Mouse (Mus musculus) CH12.LX (cell line): ENCODE results near the gene Arid5a. TPM values are rescaled to one million over a fixed set of nuclear protein-coding genes. Genes with fewer than 3 reads are reported as not detected.

Source experiments
- DNase-seq: peaks from one replicate; pipeline ENCODE4 v3.0.0-alpha.2; 2013; ENCODE audit errors: extremely low read depth
- H3K27ac ChIP-seq: 2 replicates; pipeline ENCODE4 v1.5.1; 2012; ENCODE audit warnings: low read depth, mild to moderate bottlenecking, control low read depth, moderate library complexity; ENCODE audit not compliant: insufficient read depth
- H3K27me3 ChIP-seq: replicated peaks from 2 replicates; pipeline ENCODE3; 2012; ENCODE audit warnings: inconsistent platforms
- H3K36me3 ChIP-seq, 2 experiments: replicated peaks in 1 of 2; 2 replicates each; pipeline versions ENCODE3 to v1.6.1; 2012; ENCODE audit warnings: inconsistent platforms in 1 of 2, low read length in 1 of 2, mild to moderate bottlenecking in 1 of 2, mixed read lengths in 1 of 2, moderate library complexity in 1 of 2; ENCODE audit not compliant: control insufficient read depth in 1 of 2, insufficient read depth in 1 of 2
- H3K4me1 ChIP-seq, 2 experiments: 2 replicates each; pipeline ENCODE4 v1.6.1; 2012; ENCODE audit warnings: inconsistent platforms in 1 of 2, moderate library complexity in 1 of 2; ENCODE audit not compliant: insufficient read depth in 2 of 2, control insufficient read depth in 1 of 2
- H3K4me2 ChIP-seq: 2 replicates; pipeline ENCODE4 v1.6.1; 2012; ENCODE audit warnings: low read depth, mild to moderate bottlenecking, control low read depth; ENCODE audit not compliant: poor library complexity, insufficient read depth, severe bottlenecking
- H3K4me3 ChIP-seq, 3 experiments: fragments of 150-350 bp in 1 of 3; sonication (generic) in 1 of 3; replicated peaks in 1 of 3; 2 replicates each; pipeline versions ENCODE3 to v1.5.1; 2011 to 2012; ENCODE audit warnings: low read depth in 2 of 3, low read length in 2 of 3, mild to moderate bottlenecking in 2 of 3, moderate library complexity in 2 of 3, control low read depth in 1 of 3, improper control_type of control experiment in 1 of 3, inconsistent platforms in 1 of 3, mixed read lengths in 1 of 3; ENCODE audit not compliant: poor library complexity in 1 of 3
- H3K79me2 ChIP-seq: replicated peaks from 2 replicates; pipeline ENCODE4 v1.6.1; 2012; ENCODE audit warnings: mild to moderate bottlenecking, moderate library complexity; ENCODE audit not compliant: control insufficient read depth, poor library complexity, insufficient read depth, severe bottlenecking; ENCODE audit errors: extremely low read depth
- H3K9ac ChIP-seq: 2 replicates; pipeline ENCODE4 v1.6.1; 2012; ENCODE audit warnings: low read depth, mild to moderate bottlenecking, control low read depth, moderate library complexity; ENCODE audit not compliant: insufficient read depth
- H3K9me3 ChIP-seq: replicated peaks from 2 replicates; pipeline ENCODE3; 2012; ENCODE audit warnings: low read length, inconsistent platforms, mixed read lengths
- CHD1 ChIP-seq: IDR thresholded peaks from 2 replicates; pipeline ENCODE4 v1.6.1; 2012; ENCODE audit warnings: low read depth, low read length, improper control_type of control experiment, inconsistent platforms
- CTCF ChIP-seq, 2 experiments: IDR thresholded peaks in 1 of 2; conservative IDR thresholded peaks in 1 of 2; 2 replicates each; pipeline ENCODE4 v1.5.1; 2011 to 2012; ENCODE audit warnings: low read depth in 2 of 2, low read length in 2 of 2, improper control_type of control experiment in 1 of 2, inconsistent platforms in 1 of 2, mild to moderate bottlenecking in 1 of 2, moderate library complexity in 1 of 2
- E2F4 ChIP-seq: IDR thresholded peaks from 2 replicates; pipeline ENCODE4 v1.6.1; 2011; ENCODE audit warnings: low read depth, low read length, improper control_type of control experiment; ENCODE audit not compliant: insufficient replicate concordance
- ELF1 ChIP-seq: IDR thresholded peaks from 2 replicates; pipeline ENCODE4 v1.6.1; 2014; ENCODE audit warnings: low read depth, mild to moderate bottlenecking, inconsistent platforms, low read length, improper control_type of control experiment
- ETS1 ChIP-seq: conservative IDR thresholded peaks from 2 replicates; pipeline ENCODE4 v1.6.1; 2012; ENCODE audit warnings: low read depth, mild to moderate bottlenecking, inconsistent platforms, low read length, improper control_type of control experiment, moderate library complexity
- GABPA ChIP-seq: IDR thresholded peaks from 2 replicates; pipeline ENCODE4 v1.6.1; 2012; ENCODE audit warnings: low read depth, low read length, improper control_type of control experiment, inconsistent platforms; ENCODE audit not compliant: insufficient replicate concordance
- HCFC1 ChIP-seq: IDR thresholded peaks from 2 replicates; pipeline ENCODE4 v1.6.1; 2012; ENCODE audit warnings: low read depth, mild to moderate bottlenecking, inconsistent platforms, low read length, improper control_type of control experiment
- IRF4 ChIP-seq: IDR thresholded peaks from 2 replicates; pipeline ENCODE4 v1.6.1; 2014; ENCODE audit warnings: low read depth, mild to moderate bottlenecking, inconsistent platforms, low read length, improper control_type of control experiment
- JUND ChIP-seq: conservative IDR thresholded peaks from 2 replicates; pipeline ENCODE4 v1.6.1; 2011; ENCODE audit warnings: low read depth, low read length, improper control_type of control experiment
- MAFK ChIP-seq: IDR thresholded peaks from 2 replicates; pipeline ENCODE4 v1.6.1; 2011; ENCODE audit warnings: low read length, improper control_type of control experiment; ENCODE audit not compliant: insufficient replicate concordance
- MAX ChIP-seq: IDR thresholded peaks from 2 replicates; pipeline ENCODE4 v1.6.1; 2011; ENCODE audit warnings: low read length, improper control_type of control experiment
- MEF2A ChIP-seq: IDR thresholded peaks from 2 replicates; pipeline ENCODE4 v1.6.1; 2014; ENCODE audit warnings: low read depth, mild to moderate bottlenecking, inconsistent platforms, low read length, improper control_type of control experiment, borderline replicate concordance
- MYC ChIP-seq: IDR thresholded peaks from 2 replicates; pipeline ENCODE4 v1.6.1; 2011; ENCODE audit warnings: low read depth, mild to moderate bottlenecking, improper control_type of control experiment, low read length
- NELFE ChIP-seq: IDR thresholded peaks from 2 replicates; pipeline ENCODE4 v1.6.1; 2011; ENCODE audit warnings: low read depth, low read length, improper control_type of control experiment
- RCOR1 ChIP-seq: conservative IDR thresholded peaks from 2 replicates; pipeline ENCODE4 v1.6.1; 2012; ENCODE audit warnings: low read depth, mild to moderate bottlenecking, inconsistent platforms, low read length, improper control_type of control experiment
- SIN3A ChIP-seq: IDR thresholded peaks from 2 replicates; pipeline ENCODE4 v1.6.1; 2012; ENCODE audit warnings: low read length, improper control_type of control experiment, inconsistent platforms
- SMC3 ChIP-seq: IDR thresholded peaks from 2 replicates; pipeline ENCODE4 v1.6.1; 2011; ENCODE audit warnings: low read depth, low read length, improper control_type of control experiment
- UBTF ChIP-seq: IDR thresholded peaks from 2 replicates; pipeline ENCODE4 v1.6.1; 2012; ENCODE audit warnings: low read depth, mild to moderate bottlenecking, inconsistent platforms, low read length, improper control_type of control experiment, moderate library complexity
- ZC3H11A ChIP-seq: IDR thresholded peaks from 2 replicates; pipeline ENCODE4 v1.6.1; 2012; ENCODE audit warnings: low read depth, mild to moderate bottlenecking, inconsistent platforms, low read length, improper control_type of control experiment
- ZNF384 ChIP-seq: IDR thresholded peaks from 2 replicates; pipeline ENCODE4 v1.6.1; 2012; ENCODE audit warnings: low read depth, low read length, improper control_type of control experiment, inconsistent platforms
- dilution Hi-C: fragments of 300-500 bp; cut with MboI; formaldehyde crosslinking; loops from 2 replicates; pipeline ENCODE4 v1.14.3; 2020; ENCODE audit warnings: low sequenced_read_pairs; ENCODE audit not compliant: extremely low pct_unique_long_range_greater_than_20kb, extremely low pct_ligation_motif_present
- in situ Hi-C: fragments of 300-500 bp; cut with MboI; formaldehyde crosslinking; loops from 3 replicates; pipeline ENCODE4 v1.14.3; 2019; ENCODE audit warnings: low sequenced_read_pairs, low pct_ligation_motif_present, low pct_unique_long_range_greater_than_20kb, mixed read lengths
- polyA plus RNA-seq: library from polyadenylated mRNA; unstranded; fragments of >175 nt; gene quantifications from 2 replicates; pipeline ENCODE4 v1.2.1, GENCODE M21; 2012; ENCODE audit warnings: low read depth; ENCODE audit not compliant: insufficient read length
- total RNA-seq, 2 experiments: library from RNA; depleted of rRNA; stranded (reverse); fragments of 300-350 nt in 1 of 2; fragments of >200 nt in 1 of 2; gene quantifications; 2 replicates each; pipeline ENCODE4 v1.2.3; 2012 to 2014

Gene Arid5a
- total and polyA plus RNA-seq, 3 experiments = 13.2 to 19.6 (median 17.0) TPM

- Histone ChIP-seq H3K9ac (no peak overlapping the region), H3K4me2 (no peak overlapping the region), H3K9me3 (no peaks in the 10 kb centered on the region), H3K79me2 (no peaks in the 10 kb centered on the region), H3K4me1 (no peaks in the 10 kb centered on the region), H3K27ac (no peak overlapping the region), H3K4me3 (no peak overlapping the region), H3K36me3 (peaks cover 31 to 65% of the 10 kb centered on the region in 2 experiments), H3K27me3 (no peaks in the 10 kb centered on the region)
- no peak for DNase-seq
- dilution Hi-C loops (no loop called here), in situ Hi-C loops (no loop called here)
- TF ChIP-seq MEF2A (no peak), MYC (no peak), ZNF384 (no peak), JUND (no peak)
Measured at GRCm38 (mm10) chr1:36331743-36332142, 24.2 kb downstream of the Arid5a start.

GRCm38 (mm10) chr1:36332955-36333887 lies 25.7 kb downstream of the Arid5a start:
- DNase-seq = no peak
- TF ChIP-seq SMC3 (no peak), GABPA (no peak), ELF1 (no peak), RCOR1 (no peak), HCFC1 (no peak), E2F4 (no peak), MAFK (no peak), CHD1 (no peak), ETS1 (no peak), IRF4 (no peak), NELFE (no peak), CTCF (conservative IDR thresholded peaks at IDR 0.05 in 1 of 2, IDR thresholded peaks at IDR 0.05 in 1 of 2; ENCODE audit: low read depth in 2 of 2, low read length in 2 of 2) (no peak), JUND (no peak), ZC3H11A (no peak), UBTF (no peak), SIN3A (no peak), MAX (no peak)
- Histone ChIP-seq H3K9me3 (no peaks in the 10 kb centered on the region), H3K79me2 (no peaks in the 10 kb centered on the region), H3K4me1 (no peaks in the 10 kb centered on the region), H3K27me3 (no peaks in the 10 kb centered on the region), H3K27ac (no peak overlapping the region), H3K9ac (no peak overlapping the region), H3K4me3 (no peak overlapping the region), H3K36me3 (peaks cover 46 to 71% of the 10 kb centered on the region in 2 experiments), H3K4me2 (no peak overlapping the region)
- in situ Hi-C loops = no loop called here
- dilution Hi-C loops = no loop called here
